Mouse (Mus musculus) cortical plate, adult 2 months (tissue): ENCODE results near the gene Pdpk1.

Source experiments
- CTCF ChIP-seq: fragments of 200-500 bp; IDR thresholded peaks from 2 replicates; pipeline ENCODE4 v1.5.1; 2011; ENCODE audit warnings: mild to moderate bottlenecking, control low read depth, low read length; ENCODE audit not compliant: insufficient read depth; ENCODE audit errors: extremely low read depth
- POLR2A ChIP-seq: fragments of 200-500 bp; IDR thresholded peaks from 2 replicates; pipeline ENCODE4 v1.6.1; 2011; ENCODE audit warnings: mild to moderate bottlenecking, low read length, control low read depth; ENCODE audit not compliant: insufficient read depth; ENCODE audit errors: extremely low read depth

GRCm38 (mm10) chr17:24119446-24119845 lies 31.3 kb downstream of the Pdpk1 start:
- TF ChIP-seq CTCF (no peak), POLR2A (no peak)
